In the genomic region with DNA sequence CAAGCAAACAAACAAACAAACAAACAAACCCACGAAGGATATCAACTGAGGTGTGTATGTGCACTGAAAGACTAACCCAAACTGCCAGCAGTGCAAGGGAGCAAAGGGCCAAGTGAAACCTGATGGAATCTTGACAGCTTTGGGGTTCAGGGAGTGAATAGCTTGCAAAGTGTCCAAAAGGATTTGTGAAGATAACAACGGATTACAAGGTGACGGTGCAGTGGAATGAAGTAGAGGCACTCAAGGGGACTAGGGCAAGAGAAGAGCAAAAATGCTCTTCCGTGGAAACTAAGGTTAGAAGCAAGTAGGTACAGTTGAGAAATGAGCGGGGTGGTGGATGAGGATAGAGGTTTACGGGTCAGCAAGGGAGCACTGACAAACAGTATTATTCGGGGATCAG, we compare ENCODE assay signal across 8 mouse cellular contexts. TPM values are rescaled to one million over a fixed set of nuclear protein-coding genes. Genes with fewer than 3 reads are reported as not detected.
DNase-seq lines count a peak whose midpoint lies in the region; ATAC-seq lines count a peak whose summit lies in the region.

No protein-coding gene starts in this region.

- no peaks in the 10 kb centered on the region for H3K27me3 ChIP-seq in lung, embryonic 15.5 days
- no peaks in the 10 kb centered on the region for H3K27me3 ChIP-seq in forebrain, embryonic 13.5 days
- H3K27me3 ChIP-seq in liver, embryonic 11.5 days (replicated peaks; ENCODE audit: control insufficient read depth, insufficient read depth, low read length) = no peaks in the 10 kb centered on the region
- no peaks in the 10 kb centered on the region for H3K27me3 ChIP-seq in stomach, embryonic 16.5 days (ENCODE audit: control insufficient read depth, insufficient read depth, low read length)

- no peak overlapping the region for H3K27ac ChIP-seq in lung, embryonic 15.5 days
- no peak overlapping the region for H3K27ac ChIP-seq in brown adipose tissue, adult 24 weeks (replicated peaks; ENCODE audit: low read depth, low read length)
- no peak overlapping the region for H3K27ac ChIP-seq in forebrain, embryonic 13.5 days
- no peak overlapping the region for H3K27ac ChIP-seq in liver, embryonic 11.5 days (ENCODE audit: low read depth, low read length)
- peak overlapping the region; percentile 94; the same call in 1 of the 2 replicates for H3K27ac ChIP-seq in stomach, embryonic 16.5 days (ENCODE audit: low read length)

- no peak for ATAC-seq in lung, embryonic 15.5 days (ENCODE audit: borderline replicate concordance, extremely low read depth, low FRiP score, low TSS enrichment)
- no peak for ATAC-seq in forebrain, embryonic 13.5 days
- no peak for ATAC-seq in liver, embryonic 11.5 days (replicated peaks; ENCODE audit: low FRiP score)
- no peak for ATAC-seq in stomach, embryonic 16.5 days (ENCODE audit: insufficient read depth, low FRiP score)

- no peak for DNase-seq in lung, postnatal 10 days
- DNase-seq in liver, embryonic 11.5 days (ENCODE audit: low spot score) = no peak
- no peak for DNase-seq in ovary, postnatal 36 days (ENCODE audit: low spot score)
- no peak for DNase-seq in gastrocnemius, postnatal 10 days

- peak overlapping the region; percentile 77 for H3K4me2 ChIP-seq in lung, embryonic 15.5 days
- H3K4me2 ChIP-seq in forebrain, embryonic 13.5 days = peak overlapping the region; percentile 85
- H3K4me2 ChIP-seq in liver, embryonic 11.5 days = peak overlapping the region; percentile 78
- peak overlapping the region; percentile 93 for H3K4me2 ChIP-seq in stomach, embryonic 16.5 days (ENCODE audit: low read depth, low read length)

- peak overlapping the region; percentile 76 for H3K9ac ChIP-seq in lung, embryonic 15.5 days
- H3K9ac ChIP-seq in forebrain, embryonic 13.5 days = peak overlapping the region; percentile 97
- H3K9ac ChIP-seq in liver, embryonic 11.5 days (ENCODE audit: low read depth, low read length) = peak overlapping the region; percentile 96
- H3K9ac ChIP-seq in stomach, embryonic 16.5 days (ENCODE audit: low read length) = peak overlapping the region; percentile 96

- H3K36me3 ChIP-seq in lung, embryonic 15.5 days = no peaks in the 10 kb centered on the region
- no peaks in the 10 kb centered on the region for H3K36me3 ChIP-seq in forebrain, embryonic 13.5 days (ENCODE audit: poor library complexity, severe bottlenecking)
- H3K36me3 ChIP-seq in liver, embryonic 11.5 days (ENCODE audit: control insufficient read depth, insufficient read depth, low read length) = no peaks in the 10 kb centered on the region
- no peaks in the 10 kb centered on the region for H3K36me3 ChIP-seq in stomach, embryonic 16.5 days (ENCODE audit: control insufficient read depth, insufficient read depth, low read length)

- H3K4me1 ChIP-seq in lung, embryonic 15.5 days = peaks cover 28% of the 10 kb centered on the region
- H3K4me1 ChIP-seq in brown adipose tissue, adult 24 weeks (ENCODE audit: control insufficient read depth, insufficient read depth, insufficient read length, low read length) = peaks cover 7% of the 10 kb centered on the region; the same call in 1 of the 2 replicates
- H3K4me1 ChIP-seq in forebrain, embryonic 13.5 days = peaks cover 32% of the 10 kb centered on the region
- peaks cover 15% of the 10 kb centered on the region; the same call in 1 of the 2 replicates for H3K4me1 ChIP-seq in liver, embryonic 11.5 days (replicated peaks; ENCODE audit: control insufficient read depth, insufficient read depth, low read length)
- peaks cover 24% of the 10 kb centered on the region for H3K4me1 ChIP-seq in stomach, embryonic 16.5 days (ENCODE audit: control insufficient read depth, insufficient read depth, low read length)

- 1% methylated on average over 7 of the region's 7 CpGs for WGBS in lung, embryonic 15.5 days
- WGBS in forebrain, embryonic 13.5 days = 2% methylated on average over 7 of the region's 7 CpGs
- WGBS in liver, embryonic 11.5 days = 1% methylated on average over 7 of the region's 7 CpGs
- 1% methylated on average over 7 of the region's 7 CpGs for WGBS in stomach, embryonic 16.5 days

- no peaks in the 10 kb centered on the region for H3K9me3 ChIP-seq in lung, embryonic 15.5 days
- no peaks in the 10 kb centered on the region for H3K9me3 ChIP-seq in forebrain, embryonic 13.5 days (replicated peaks)
- no peaks in the 10 kb centered on the region for H3K9me3 ChIP-seq in liver, embryonic 11.5 days (ENCODE audit: control insufficient read depth, low read length)
- H3K9me3 ChIP-seq in stomach, embryonic 16.5 days (replicated peaks; ENCODE audit: control insufficient read depth, low read length) = no peaks in the 10 kb centered on the region

- peak overlapping the region; percentile 82 for H3K4me3 ChIP-seq in lung, embryonic 15.5 days
- peak overlapping the region; percentile 99 for H3K4me3 ChIP-seq in brown adipose tissue, adult 24 weeks (ENCODE audit: insufficient read depth, low read depth, low read length)
- peak overlapping the region; percentile 94 for H3K4me3 ChIP-seq in forebrain, embryonic 13.5 days
- H3K4me3 ChIP-seq in liver, embryonic 11.5 days (ENCODE audit: low read depth, low read length) = peak overlapping the region; percentile 94
- peak overlapping the region; percentile 100 for H3K4me3 ChIP-seq in stomach, embryonic 16.5 days (replicated peaks; ENCODE audit: low read length)

RNA-seq across cellular contexts. Expression of a gene that starts 1.2 kb away (rescaled TPM):
- 15.2 and 17.3 TPM in 2 replicates for polyA plus RNA-seq in lung, embryonic 15.5 days (2015; fragmentation: Nextera tagmentation; extraction: Ambion mirVana)
- 5.0 and 10.7 TPM in 2 replicates for polyA plus RNA-seq in brown adipose tissue, adult 24 weeks (2012; ENCODE audit: insufficient read depth, insufficient read length, missing spikeins)
- 18.4 and 20.2 TPM in 2 replicates for polyA plus RNA-seq in forebrain, embryonic 13.5 days (2015; fragmentation: Nextera tagmentation; extraction: Ambion mirVana)
- 12.2 and 13.4 TPM in 2 replicates for polyA plus RNA-seq in liver, embryonic 11.5 days (2014; fragmentation: Nextera tagmentation; extraction: Ambion mirVana)
- polyA plus RNA-seq in stomach, embryonic 16.5 days (2015; fragmentation: Nextera tagmentation; extraction: Ambion mirVana) = 15.7 and 15.8 TPM in 2 replicates
- 10 to 100 TPM; 10.2 to 14.1 TPM for total RNA-seq in gastrocnemius, postnatal 10 days (2021)
